Mouse (Mus musculus) liver, embryonic 14.5 days (tissue): ENCODE results near the gene Ier3. TPM values are rescaled to one million over a fixed set of nuclear protein-coding genes. Genes with fewer than 3 reads are reported as not detected.

Experiments used
- ATAC-seq: fragments of 200-750 bp; cut with Nextera tagmentation; 2 replicates; pipeline ENCODE4 v1.8.0; 2017; ENCODE audit warnings: moderate number of reproducible peaks, mild to moderate bottlenecking, moderate library complexity; ENCODE audit not compliant: insufficient read depth
- DNase-seq, 3 experiments: peaks; one replicate each; pipeline ENCODE4 v3.0.0-alpha.2; 2012 to 2013; ENCODE audit warnings: low read depth in 3 of 3, low spot score in 3 of 3
- H3K27ac ChIP-seq: fragments of 300-500 bp; sonication (generic); 2 replicates; pipeline ENCODE4 v1.5.1; 2014; ENCODE audit warnings: moderate library complexity, mild to moderate bottlenecking, control low read depth, inconsistent platforms
- H3K27me3 ChIP-seq: fragments of 300-500 bp; sonication (generic); 2 replicates; pipeline ENCODE4 v1.6.1; 2014; ENCODE audit warnings: mild to moderate bottlenecking, low read length, moderate library complexity; ENCODE audit not compliant: control insufficient read depth, insufficient read depth
- H3K36me3 ChIP-seq: fragments of 300-500 bp; sonication (generic); replicated peaks from 2 replicates; pipeline ENCODE4 v1.6.1; 2014; ENCODE audit warnings: low read depth; ENCODE audit not compliant: control insufficient read depth, insufficient read depth
- H3K4me1 ChIP-seq, 2 experiments: fragments of 200-500 bp in 1 of 2; fragments of 300-500 bp in 1 of 2; sonication (generic) in 1 of 2; replicated peaks; 2 replicates each; pipeline ENCODE4 v1.6.1; 2012 to 2014; ENCODE audit warnings: antibody characterized with exemption in 1 of 2, inconsistent platforms in 1 of 2, low read length in 1 of 2; ENCODE audit not compliant: control insufficient read depth in 2 of 2, insufficient read depth in 2 of 2
- H3K4me2 ChIP-seq: fragments of 300-500 bp; sonication (generic); 2 replicates; pipeline ENCODE4 v1.6.1; 2014; ENCODE audit warnings: low read depth, mild to moderate bottlenecking, control low read depth, moderate library complexity
- H3K4me3 ChIP-seq, 2 experiments: fragments of 200-500 bp in 1 of 2; fragments of 300-500 bp in 1 of 2; sonication (generic) in 1 of 2; 2 replicates each; pipeline ENCODE4 v1.5.1; 2012 to 2014; ENCODE audit warnings: low read depth in 2 of 2, low read length in 2 of 2, mild to moderate bottlenecking in 2 of 2, control low read depth in 1 of 2, inconsistent platforms in 1 of 2, moderate library complexity in 1 of 2; ENCODE audit not compliant: insufficient read depth in 1 of 2
- H3K9ac ChIP-seq: fragments of 300-500 bp; sonication (generic); replicated peaks from 2 replicates; pipeline ENCODE4 v1.6.1; 2014; ENCODE audit warnings: mild to moderate bottlenecking, control low read depth, moderate library complexity
- H3K9me3 ChIP-seq: fragments of 300-500 bp; sonication (generic); 2 replicates; pipeline ENCODE4 v1.6.1; 2016; ENCODE audit warnings: low read length, mixed read lengths; ENCODE audit not compliant: control insufficient read depth
- CTCF ChIP-seq: IDR thresholded peaks from 2 replicates; pipeline ENCODE4 v1.5.1; 2016; ENCODE audit warnings: antibody characterized with exemption, low read depth, control low read depth
- EP300 ChIP-seq: IDR thresholded peaks from 2 replicates; pipeline ENCODE4 v1.6.1; 2016; ENCODE audit warnings: antibody characterized with exemption, low read depth
- WGBS: fragments of 180-500 bp; shearing (Covaris S2); extraction: QIAGEN DNeasy Blood & Tissue Kit; methylation state at CpG from one replicate; pipeline ENCODE4 v1.1.7; 2014; ENCODE audit not compliant: insufficient replicate concordance; 5-methylcytosine and 5-hydroxymethylcytosine counted together
- microRNA-seq: library from miRNA; unstranded; fragments of <30 nt; microRNA quantifications from one replicate; pipeline ENCODE4, GENCODE M21; 2016
- polyA plus RNA-seq, 2 experiments: library from polyadenylated mRNA; depleted of rRNA in 1 of 2; stranded (reverse) in 1 of 2; unstranded in 1 of 2; fragments of >200 nt; fragmentation: Nextera tagmentation in 1 of 2; extraction: Ambion mirVana in 1 of 2; gene quantifications; 2 replicates each; pipeline versions ENCODE4 v1.2.1 to v1.2.3; 2012 to 2014

Gene Ier3
- polyA plus RNA-seq, 2 experiments: 11.0 to 11.6 TPM

DNA sequence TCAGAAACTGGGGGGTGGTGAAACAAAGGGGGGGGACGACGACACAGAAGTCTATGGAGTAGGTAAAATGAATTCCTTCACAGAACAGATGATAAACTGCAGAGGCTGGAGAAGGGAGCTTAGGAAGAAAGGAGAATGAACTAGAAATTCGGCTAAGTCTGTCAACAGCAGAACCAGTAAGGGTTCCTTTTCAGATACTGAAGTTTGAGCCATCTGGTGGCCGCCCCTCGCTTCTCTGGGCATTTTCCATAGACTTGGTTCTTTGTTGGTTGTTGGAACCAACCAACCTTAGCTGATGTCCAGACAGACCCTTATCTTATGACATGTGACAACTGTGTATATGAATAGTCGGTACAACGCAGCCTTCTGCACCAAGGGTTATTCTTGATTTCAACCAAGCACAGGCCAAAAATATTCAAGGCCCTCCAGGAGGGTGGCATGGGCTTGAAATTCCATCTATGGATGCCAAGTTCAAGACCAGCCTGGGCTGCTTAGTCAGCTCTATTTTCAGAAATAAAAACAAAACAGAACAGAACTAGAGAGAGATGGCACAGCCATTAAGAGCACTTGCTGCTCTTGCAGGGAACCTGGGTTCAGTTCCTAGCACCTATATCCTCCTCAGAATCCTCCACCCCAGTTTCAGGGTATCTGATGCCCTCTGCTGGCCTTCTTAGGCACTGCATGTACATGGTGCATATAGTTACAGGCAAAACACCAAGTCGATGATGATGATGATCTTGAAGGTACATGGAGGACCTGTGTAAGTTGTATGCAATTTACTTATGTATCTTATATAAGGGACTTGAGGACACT lies 49.6 kb downstream of the Ier3 start:
- Histone ChIP-seq H3K4me2 (peak overlapping the region; percentile 26), H3K4me3 (peak overlapping the region in 1 of 2 experiments; percentile 10; a peak in 2 of 4 replicates), H3K9ac (no peak overlapping the region), H3K27me3 (peaks cover 33% of the 10 kb centered on the region), H3K4me1 (peaks cover 8 to 13% of the 10 kb centered on the region in 2 experiments), H3K27ac (no peak overlapping the region), H3K9me3 (peaks cover 3% of the 10 kb centered on the region), H3K36me3 (no peaks in the 10 kb centered on the region)
- WGBS: 32% methylated on average over 8 of the region's 8 CpGs
- no peak for DNase-seq
- no peak for ATAC-seq
- TF ChIP-seq CTCF (peak; percentile 75), EP300 (no peak)

Small RNA genes lying within 50 kb of the gene (microRNA-seq; reads per million reads assigned to microRNA genes)
- gene Gm28033: 1.7 reads per million

Other genes with a start within 250 kb of the Ier3 start
- not detected in 2 replicates for gene Sfta2, start 220.1 kb upstream of the Ier3 start, polyA plus RNA-seq (2012; rRNA removed)
- gene Sfta2, start 220.1 kb upstream of the Ier3 start, polyA plus RNA-seq (2014; fragmentation: Nextera tagmentation; extraction: Ambion mirVana): not detected in 2 replicates
- not detected in 2 replicates for gene Gm9573, start 195.0 kb upstream of the Ier3 start, polyA plus RNA-seq (2012; rRNA removed)
- not detected in 2 replicates for gene Gm9573, start 195.0 kb upstream of the Ier3 start, polyA plus RNA-seq (2014; fragmentation: Nextera tagmentation; extraction: Ambion mirVana)
- 0.02 TPM in 1 of 2 replicates, not detected in the other for gene Mucl3, start 178.0 kb upstream of the Ier3 start, polyA plus RNA-seq (2012; rRNA removed)
- gene Mucl3, start 178.0 kb upstream of the Ier3 start, polyA plus RNA-seq (2014; fragmentation: Nextera tagmentation; extraction: Ambion mirVana): not detected in 2 replicates
- gene Vars2, start 154.1 kb upstream of the Ier3 start, polyA plus RNA-seq (2012; rRNA removed): 7.1 and 7.8 TPM in 2 replicates
- gene Vars2, start 154.1 kb upstream of the Ier3 start, polyA plus RNA-seq (2014; fragmentation: Nextera tagmentation; extraction: Ambion mirVana): 4.0 and 5.8 TPM in 2 replicates
- gene Gtf2h4, start 147.9 kb upstream of the Ier3 start, polyA plus RNA-seq (2012; rRNA removed): 17.8 and 18.0 TPM in 2 replicates
- 23.1 and 26.8 TPM in 2 replicates for gene Gtf2h4, start 147.9 kb upstream of the Ier3 start, polyA plus RNA-seq (2014; fragmentation: Nextera tagmentation; extraction: Ambion mirVana)
- 1.1 TPM in 2 replicates for gene Ddr1, start 117.1 kb upstream of the Ier3 start, polyA plus RNA-seq (2012; rRNA removed)
- gene Ddr1, start 117.1 kb upstream of the Ier3 start, polyA plus RNA-seq (2014; fragmentation: Nextera tagmentation; extraction: Ambion mirVana): 1.6 and 1.7 TPM in 2 replicates
- gene Flot1, start 1.5 kb downstream of the Ier3 start, polyA plus RNA-seq (2012; rRNA removed): 22.4 and 34.7 TPM in 2 replicates
- gene Flot1, start 1.5 kb downstream of the Ier3 start, polyA plus RNA-seq (2014; fragmentation: Nextera tagmentation; extraction: Ambion mirVana): 27.8 and 29.2 TPM in 2 replicates
- gene Tubb5, start 16.6 kb downstream of the Ier3 start, polyA plus RNA-seq (2012; rRNA removed): 460 and 467 TPM in 2 replicates
- gene Tubb5, start 16.6 kb downstream of the Ier3 start, polyA plus RNA-seq (2014; fragmentation: Nextera tagmentation; extraction: Ambion mirVana): 330 and 363 TPM in 2 replicates
- 9.2 and 10.0 TPM in 2 replicates for gene Mdc1, start 19.8 kb downstream of the Ier3 start, polyA plus RNA-seq (2012; rRNA removed)
- gene Mdc1, start 19.8 kb downstream of the Ier3 start, polyA plus RNA-seq (2014; fragmentation: Nextera tagmentation; extraction: Ambion mirVana): 6.3 and 9.1 TPM in 2 replicates
- 15.6 and 18.2 TPM in 2 replicates for gene Nrm, start 39.6 kb downstream of the Ier3 start, polyA plus RNA-seq (2012; rRNA removed)
- 20.1 and 22.4 TPM in 2 replicates for gene Nrm, start 39.6 kb downstream of the Ier3 start, polyA plus RNA-seq (2014; fragmentation: Nextera tagmentation; extraction: Ambion mirVana)
- gene Ppp1r18, start 43.9 kb downstream of the Ier3 start, polyA plus RNA-seq (2012; rRNA removed): 8.7 and 10.7 TPM in 2 replicates
- gene Ppp1r18, start 43.9 kb downstream of the Ier3 start, polyA plus RNA-seq (2014; fragmentation: Nextera tagmentation; extraction: Ambion mirVana): 8.2 and 8.7 TPM in 2 replicates
- 44.8 and 46.0 TPM in 2 replicates for gene Dhx16, start 58.1 kb downstream of the Ier3 start, polyA plus RNA-seq (2012; rRNA removed)
- gene Dhx16, start 58.1 kb downstream of the Ier3 start, polyA plus RNA-seq (2014; fragmentation: Nextera tagmentation; extraction: Ambion mirVana): 25.5 and 30.2 TPM in 2 replicates
- 14.4 and 18.3 TPM in 2 replicates for gene 2310061I04Rik, start 75.7 kb downstream of the Ier3 start, polyA plus RNA-seq (2012; rRNA removed)
- 10.6 and 10.9 TPM in 2 replicates for gene 2310061I04Rik, start 75.7 kb downstream of the Ier3 start, polyA plus RNA-seq (2014; fragmentation: Nextera tagmentation; extraction: Ambion mirVana)
- gene Atat1, start 88.4 kb downstream of the Ier3 start, polyA plus RNA-seq (2012; rRNA removed): 8.5 and 8.7 TPM in 2 replicates
- gene Atat1, start 88.4 kb downstream of the Ier3 start, polyA plus RNA-seq (2014; fragmentation: Nextera tagmentation; extraction: Ambion mirVana): 3.3 and 5.8 TPM in 2 replicates
- gene Mrps18b, start 94.7 kb downstream of the Ier3 start, polyA plus RNA-seq (2012; rRNA removed): 42.6 and 51.6 TPM in 2 replicates
- gene Mrps18b, start 94.7 kb downstream of the Ier3 start, polyA plus RNA-seq (2014; fragmentation: Nextera tagmentation; extraction: Ambion mirVana): 73.8 and 74.1 TPM in 2 replicates
- 12.3 and 15.6 TPM in 2 replicates for gene Ppp1r10, start 94.8 kb downstream of the Ier3 start, polyA plus RNA-seq (2012; rRNA removed)
- 15.4 and 17.4 TPM in 2 replicates for gene Ppp1r10, start 94.8 kb downstream of the Ier3 start, polyA plus RNA-seq (2014; fragmentation: Nextera tagmentation; extraction: Ambion mirVana)
- gene Abcf1, start 148.1 kb downstream of the Ier3 start, polyA plus RNA-seq (2012; rRNA removed): 35.7 and 49.0 TPM in 2 replicates
- gene Abcf1, start 148.1 kb downstream of the Ier3 start, polyA plus RNA-seq (2014; fragmentation: Nextera tagmentation; extraction: Ambion mirVana): 39.0 and 49.1 TPM in 2 replicates
- gene Gnl1, start 158.2 kb downstream of the Ier3 start, polyA plus RNA-seq (2012; rRNA removed): 3.9 and 5.2 TPM in 2 replicates
- 4.4 and 5.6 TPM in 2 replicates for gene Gnl1, start 158.2 kb downstream of the Ier3 start, polyA plus RNA-seq (2014; fragmentation: Nextera tagmentation; extraction: Ambion mirVana)
- gene Prr3, start 158.6 kb downstream of the Ier3 start, polyA plus RNA-seq (2012; rRNA removed): 5.5 and 6.3 TPM in 2 replicates
- gene Prr3, start 158.6 kb downstream of the Ier3 start, polyA plus RNA-seq (2014; fragmentation: Nextera tagmentation; extraction: Ambion mirVana): 3.5 and 4.5 TPM in 2 replicates
- gene H2-T24, start 198.9 kb downstream of the Ier3 start, polyA plus RNA-seq (2012; rRNA removed): 3.2 and 4.3 TPM in 2 replicates
- gene H2-T24, start 198.9 kb downstream of the Ier3 start, polyA plus RNA-seq (2014; fragmentation: Nextera tagmentation; extraction: Ambion mirVana): 3.7 and 4.0 TPM in 2 replicates
- 24.3 and 29.1 TPM in 2 replicates for gene H2-T23, start 211.2 kb downstream of the Ier3 start, polyA plus RNA-seq (2012; rRNA removed)
- 25.5 and 28.8 TPM in 2 replicates for gene H2-T23, start 211.2 kb downstream of the Ier3 start, polyA plus RNA-seq (2014; fragmentation: Nextera tagmentation; extraction: Ambion mirVana)
- 6.8 and 7.9 TPM in 2 replicates for gene H2-T22, start 221.1 kb downstream of the Ier3 start, polyA plus RNA-seq (2012; rRNA removed)
- 9.8 and 10.6 TPM in 2 replicates for gene H2-T22, start 221.1 kb downstream of the Ier3 start, polyA plus RNA-seq (2014; fragmentation: Nextera tagmentation; extraction: Ambion mirVana)
- not detected in 2 replicates for gene Gm6034, start 221.3 kb downstream of the Ier3 start, polyA plus RNA-seq (2012; rRNA removed)
- not detected in 2 replicates for gene Gm6034, start 221.3 kb downstream of the Ier3 start, polyA plus RNA-seq (2014; fragmentation: Nextera tagmentation; extraction: Ambion mirVana)
- 0.03 TPM in 1 of 2 replicates, not detected in the other for gene Gm11127, start 236.7 kb downstream of the Ier3 start, polyA plus RNA-seq (2012; rRNA removed)
- gene Gm11127, start 236.7 kb downstream of the Ier3 start, polyA plus RNA-seq (2014; fragmentation: Nextera tagmentation; extraction: Ambion mirVana): not detected in 2 replicates